Mouse (Mus musculus) lung, postnatal 0 days (tissue): ENCODE results near the gene Emc10. TPM values are rescaled to one million over a fixed set of nuclear protein-coding genes. Genes with fewer than 3 reads are reported as not detected.

ENCODE experiments used
- ATAC-seq: fragments of 200-750 bp; cut with Nextera tagmentation; 2 replicates; pipeline ENCODE4 v1.8.0; 2017; ENCODE audit warnings: moderate library complexity
- DNase-seq: peaks from one replicate; pipeline ENCODE4 v3.0.0-alpha.2; 2016; ENCODE audit warnings: low spot score
- H3K27ac ChIP-seq: fragments of 300-500 bp; sonication (generic); 2 replicates; pipeline ENCODE4 v1.5.1; 2014; ENCODE audit warnings: antibody characterized with exemption, mild to moderate bottlenecking, low read length, mixed read lengths
- H3K27me3 ChIP-seq: fragments of 300-500 bp; sonication (generic); replicated peaks from 2 replicates; pipeline ENCODE4 v1.6.1; 2014; ENCODE audit warnings: low read length, mixed read lengths; ENCODE audit not compliant: insufficient read depth
- H3K36me3 ChIP-seq: fragments of 300-500 bp; sonication (generic); 2 replicates; pipeline ENCODE4 v1.6.1; 2014; ENCODE audit warnings: low read length, mixed read lengths; ENCODE audit not compliant: insufficient read depth
- H3K4me1 ChIP-seq: fragments of 300-500 bp; sonication (generic); 2 replicates; pipeline ENCODE4 v1.6.1; 2014; ENCODE audit warnings: antibody characterized with exemption, low read depth, low read length, mixed read lengths; ENCODE audit not compliant: insufficient read depth
- H3K4me2 ChIP-seq: fragments of 300-500 bp; sonication (generic); replicated peaks from 2 replicates; pipeline ENCODE4 v1.6.1; 2014; ENCODE audit warnings: low read depth, mild to moderate bottlenecking, low read length, moderate library complexity, mixed read lengths
- H3K4me3 ChIP-seq: fragments of 300-500 bp; sonication (generic); 2 replicates; pipeline ENCODE4 v1.5.1; 2014; ENCODE audit warnings: low read depth, low read length
- H3K9ac ChIP-seq: fragments of 300-500 bp; sonication (generic); replicated peaks from 2 replicates; pipeline ENCODE4 v1.6.1; 2014; ENCODE audit warnings: low read depth, mild to moderate bottlenecking
- H3K9me3 ChIP-seq: fragments of 300-500 bp; sonication (generic); 2 replicates; pipeline ENCODE4 v1.6.1; 2016; ENCODE audit warnings: low read length, mixed read lengths
- CTCF ChIP-seq: IDR thresholded peaks from 2 replicates; pipeline ENCODE4 v1.5.1; 2016; ENCODE audit warnings: antibody characterized with exemption, mild to moderate bottlenecking
- EP300 ChIP-seq: IDR thresholded peaks from 2 replicates; pipeline ENCODE4 v1.6.1; 2016; ENCODE audit warnings: antibody characterized with exemption, mild to moderate bottlenecking, control low read depth
- WGBS: fragments of 180-500 bp; shearing (Covaris S2); extraction: QIAGEN DNeasy Blood & Tissue Kit; methylation state at CpG from one replicate; pipeline ENCODE4 v1.1.7; 2014; 5-methylcytosine and 5-hydroxymethylcytosine counted together
- polyA plus RNA-seq: library from polyadenylated mRNA; unstranded; fragments of >200 nt; fragmentation: Nextera tagmentation; extraction: Ambion mirVana; gene quantifications from 2 replicates; pipeline ENCODE4 v1.2.1, GENCODE M21; 2015

Emc10 gene
- polyA plus RNA-seq, 1 experiment from 2014 or later: 69.2 TPM

DNA sequence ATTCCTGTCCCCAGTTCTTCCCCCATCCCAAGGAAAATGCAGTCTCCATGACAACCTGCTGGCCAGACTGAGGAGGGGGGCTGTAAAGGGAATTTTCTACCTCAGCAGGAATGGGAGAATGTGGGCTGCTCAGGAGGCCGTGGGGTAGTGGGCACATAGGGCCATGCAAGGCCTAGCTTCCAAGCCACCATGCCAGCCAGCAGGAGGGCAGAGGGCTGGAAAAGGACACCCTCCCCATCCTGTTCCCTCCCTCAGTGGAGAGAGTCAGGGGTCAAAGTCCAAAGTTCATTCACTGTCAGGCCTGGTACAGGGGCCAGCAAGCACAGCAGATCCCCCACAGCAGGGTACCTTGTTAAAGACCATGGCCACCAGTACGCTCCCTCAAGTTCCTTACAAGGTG is 31.2 kb downstream of the Emc10 start, which contains the start of gene Aspdh:
Gene Aspdh (plus strand): TSS at position 281 of the 400 bp plus-strand sequence.
- H3K27ac ChIP-seq: no peak within 1 kb of the TSS
- H3K4me3 ChIP-seq: no peak within 1 kb of the TSS
- H3K4me1 ChIP-seq: peaks cover 14% of the 10 kb centered on the region
- peaks cover 30% of the 10 kb centered on the region for H3K27me3 ChIP-seq
- H3K9ac ChIP-seq: no peak within 1 kb of the TSS
- DNase-seq (no peak), ATAC-seq (no peak)
- no peak for TF ChIP-seq EP300
- no peak for TF ChIP-seq CTCF
- H3K9me3 ChIP-seq: no peaks in the 10 kb centered on the region
- no peaks in the 10 kb centered on the region for H3K36me3 ChIP-seq
- 56% methylated on average over 2 of the region's 2 CpGs for WGBS
- no peak within 1 kb of the TSS for H3K4me2 ChIP-seq

DNA sequence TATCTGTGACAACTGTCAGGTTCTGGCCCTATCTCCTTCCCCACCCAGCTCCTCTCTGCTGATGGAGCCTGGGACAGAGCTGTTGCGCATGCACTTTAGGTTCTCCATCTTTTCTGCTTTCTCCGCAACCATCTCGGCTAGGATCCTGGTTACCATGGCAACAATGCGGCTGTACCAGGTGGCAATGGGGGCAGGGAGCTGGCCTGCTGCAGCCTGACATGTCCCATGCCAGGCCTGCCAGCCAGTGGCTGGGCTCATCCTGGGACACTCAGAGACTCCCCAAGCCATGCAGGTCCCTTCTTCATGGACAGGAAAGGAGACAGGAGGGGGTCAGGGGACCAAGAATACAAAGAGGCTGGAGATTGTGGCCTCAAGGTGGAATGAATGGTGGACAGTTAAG is 31.8 kb downstream of the Emc10 start:
- peaks cover 13% of the 10 kb centered on the region for H3K4me1 ChIP-seq
- no peak for DNase-seq
- peaks cover 34% of the 10 kb centered on the region for H3K27me3 ChIP-seq
- no peaks in the 10 kb centered on the region for H3K36me3 ChIP-seq
- H3K9ac ChIP-seq: no peak overlapping the region
- no peak for TF ChIP-seq EP300
- no peak for TF ChIP-seq CTCF
- no peak overlapping the region for H3K4me2 ChIP-seq
- no peak overlapping the region for H3K27ac ChIP-seq
- ATAC-seq: no peak
- no peaks in the 10 kb centered on the region for H3K9me3 ChIP-seq
- H3K4me3 ChIP-seq: no peak overlapping the region
- 33% methylated on average over 4 of the region's 4 CpGs for WGBS

DNA sequence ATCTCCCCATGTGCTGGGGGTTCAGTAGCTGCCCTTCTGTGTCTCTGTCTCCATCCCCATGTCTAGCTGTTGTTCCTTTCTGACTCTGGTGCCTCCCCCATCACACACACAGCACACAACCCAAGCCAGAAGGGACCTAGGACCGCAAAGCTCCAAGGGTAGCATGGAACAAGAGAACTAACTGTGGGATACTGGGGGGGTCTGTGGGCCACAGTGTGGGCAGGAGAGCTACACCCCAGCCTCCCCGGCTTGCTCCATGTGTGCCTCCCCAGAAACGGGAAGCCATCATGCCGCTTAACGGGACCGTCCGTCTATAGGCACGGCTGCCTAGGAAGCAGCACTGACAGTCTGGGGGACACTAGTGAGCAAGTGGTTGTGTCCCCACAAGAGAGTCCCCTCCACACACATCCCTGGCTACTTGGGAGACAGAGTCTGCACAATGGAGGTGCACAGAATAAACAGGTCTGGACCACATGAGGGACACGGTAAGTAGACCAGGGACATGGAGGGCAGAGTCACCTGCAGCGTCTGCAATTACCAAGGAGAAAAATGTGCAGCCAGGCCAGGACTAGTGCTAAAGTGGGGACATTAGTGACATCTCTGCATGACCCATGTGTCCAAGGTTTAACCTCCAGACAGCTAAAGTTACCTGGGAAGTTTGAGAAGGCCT is 32.6 kb downstream of the Emc10 start:
- Histone ChIP-seq H3K9me3 (no peaks in the 10 kb centered on the region), H3K9ac (no peak overlapping the region), H3K27me3 (peaks cover 34% of the 10 kb centered on the region), H3K4me2 (no peak overlapping the region), H3K36me3 (no peaks in the 10 kb centered on the region), H3K27ac (no peak overlapping the region), H3K4me3 (no peak overlapping the region), H3K4me1 (peaks cover 5% of the 10 kb centered on the region)
- ATAC-seq (no peak), DNase-seq (no peak)
- TF ChIP-seq EP300: no peak
- TF ChIP-seq CTCF: no peak
- 83% methylated on average over 10 of the region's 10 CpGs for WGBS

DNA sequence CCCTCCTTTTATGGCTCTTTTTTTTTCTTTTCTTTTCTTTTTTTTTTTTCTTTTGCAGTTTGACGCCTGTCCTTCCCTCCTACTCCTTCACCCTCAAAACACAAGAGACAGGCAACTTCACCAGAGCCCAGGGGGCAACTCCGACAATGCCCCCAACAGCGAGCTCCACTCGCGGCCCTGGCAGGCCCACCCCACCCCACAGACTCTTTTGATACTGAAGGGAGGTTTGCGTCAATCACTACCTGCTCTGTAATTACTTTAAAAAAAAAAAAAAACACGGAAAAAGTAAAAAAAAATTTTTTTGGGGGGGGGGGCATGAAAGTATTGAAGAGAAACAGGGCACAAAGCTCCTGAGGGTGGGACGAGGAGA is 33.3 kb downstream of the Emc10 start:
- TF ChIP-seq EP300 (no peak), CTCF (no peak)
- H3K27ac ChIP-seq: no peak overlapping the region
- H3K36me3 ChIP-seq: no peaks in the 10 kb centered on the region
- 26% methylated on average over 8 of the region's 8 CpGs for WGBS
- H3K4me2 ChIP-seq: no peak overlapping the region
- DNase-seq (no peak), ATAC-seq (no peak)
- no peak overlapping the region for H3K9ac ChIP-seq
- no peaks in the 10 kb centered on the region for H3K9me3 ChIP-seq
- H3K4me3 ChIP-seq: no peak overlapping the region
- H3K4me1 ChIP-seq: no peaks in the 10 kb centered on the region
- peaks cover 34% of the 10 kb centered on the region for H3K27me3 ChIP-seq

DNA sequence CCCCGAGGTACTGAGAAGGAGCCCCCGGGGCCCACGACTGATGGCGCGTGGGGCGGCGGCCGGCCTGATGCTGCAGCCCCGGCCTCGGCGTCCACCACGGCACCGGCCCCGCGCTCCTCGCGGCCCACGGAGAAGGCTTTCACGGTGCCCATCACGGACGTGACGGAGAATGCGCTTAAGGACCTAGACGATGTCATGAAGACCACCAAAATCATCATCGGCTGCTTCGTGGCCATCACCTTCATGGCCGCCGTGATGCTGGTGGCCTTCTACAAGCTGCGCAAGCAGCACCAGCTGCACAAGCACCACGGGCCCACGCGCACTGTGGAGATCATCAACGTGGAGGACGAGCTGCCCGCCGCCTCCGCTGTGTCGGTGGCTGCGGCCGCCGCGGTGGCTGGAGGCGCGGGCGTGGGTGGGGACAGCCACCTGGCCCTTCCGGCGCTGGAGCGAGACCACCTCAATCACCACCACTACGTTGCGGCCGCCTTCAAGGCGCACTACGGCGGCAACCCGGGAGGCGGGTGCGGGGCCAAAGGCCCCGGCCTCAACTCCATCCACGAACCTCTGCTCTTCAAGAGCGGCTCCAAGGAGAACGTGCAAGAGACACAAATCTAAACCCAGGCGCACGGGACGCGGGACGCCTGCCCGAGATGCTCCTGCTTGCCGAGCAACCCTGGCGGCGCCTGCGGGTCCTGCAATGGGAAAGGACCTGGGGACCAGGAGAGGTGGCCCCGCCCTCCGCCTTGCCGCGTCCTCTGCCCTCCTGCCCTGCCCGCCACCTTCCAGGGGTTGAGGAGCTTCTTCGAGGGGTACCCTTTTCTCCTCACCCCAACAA is 33.9 kb downstream of the Emc10 start:
- Histone ChIP-seq H3K36me3 (no peaks in the 10 kb centered on the region), H3K27ac (no peak overlapping the region), H3K4me2 (no peak overlapping the region), H3K4me3 (no peak overlapping the region), H3K9me3 (no peaks in the 10 kb centered on the region), H3K9ac (no peak overlapping the region), H3K27me3 (peaks cover 34% of the 10 kb centered on the region), H3K4me1 (no peaks in the 10 kb centered on the region)
- no peak for ATAC-seq
- WGBS: 20% methylated on average over 55 of the region's 77 CpGs
- TF ChIP-seq CTCF: peak; percentile 53
- no peak for TF ChIP-seq EP300
- DNase-seq: no peak

DNA sequence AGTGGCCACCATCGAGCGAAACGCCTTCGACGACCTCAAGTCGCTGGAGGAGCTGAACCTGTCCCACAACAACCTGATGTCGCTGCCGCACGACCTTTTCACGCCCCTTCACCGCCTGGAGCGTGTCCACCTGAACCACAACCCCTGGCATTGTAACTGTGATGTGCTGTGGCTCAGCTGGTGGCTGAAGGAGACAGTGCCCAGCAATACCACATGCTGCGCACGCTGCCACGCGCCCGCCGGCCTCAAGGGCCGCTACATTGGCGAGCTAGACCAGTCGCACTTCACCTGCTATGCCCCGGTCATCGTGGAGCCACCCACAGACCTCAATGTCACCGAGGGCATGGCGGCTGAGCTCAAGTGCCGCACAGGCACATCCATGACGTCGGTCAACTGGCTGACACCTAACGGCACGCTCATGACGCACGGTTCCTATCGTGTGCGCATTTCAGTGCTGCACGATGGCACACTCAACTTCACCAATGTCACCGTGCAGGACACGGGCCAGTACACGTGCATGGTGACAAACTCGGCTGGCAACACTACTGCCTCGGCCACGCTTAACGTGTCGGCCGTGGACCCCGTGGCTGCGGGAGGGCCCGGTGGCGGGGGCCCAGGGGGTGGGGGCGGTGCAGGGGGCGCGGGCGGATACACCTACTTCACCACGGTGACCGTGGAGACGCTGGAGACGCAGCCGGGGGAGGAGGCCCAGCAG is 34.7 kb downstream of the Emc10 start:
- Histone ChIP-seq H3K4me2 (no peak overlapping the region), H3K4me3 (no peak overlapping the region), H3K9ac (no peak overlapping the region), H3K4me1 (no peaks in the 10 kb centered on the region), H3K27ac (no peak overlapping the region), H3K27me3 (peaks cover 34% of the 10 kb centered on the region), H3K36me3 (no peaks in the 10 kb centered on the region), H3K9me3 (no peaks in the 10 kb centered on the region)
- TF ChIP-seq EP300 (no peak), CTCF (no peak)
- ATAC-seq (no peak), DNase-seq (no peak)
- 47% methylated on average over 51 of the region's 57 CpGs for WGBS
